Comparison of ENCODE assay signal across 15 mouse cellular contexts in genomic region chr10:61443876-61444275, GRCm38 (mm10). TPM values are rescaled to one million over a fixed set of nuclear protein-coding genes. Genes with fewer than 3 reads are reported as not detected.
DNase-seq lines count a peak whose midpoint lies in the region; ATAC-seq and TF ChIP-seq lines count a peak whose summit lies in the region.
"Had no signal": no experiment of that assay in that cellular context is flagged by ENCODE, and none has a peak within 500 bp of the region (broad histone marks: within the 10 kb centered on the region; RNA-seq: fewer than 3 reads in every experiment).

No protein-coding gene starts in this region.

- no peak overlapping the region for H3K9ac ChIP-seq in embryonic facial prominence, embryonic 12.5 days
- no peak overlapping the region for H3K9ac ChIP-seq in intestine, embryonic 16.5 days (ENCODE audit: low read depth, low read length)
- H3K9ac ChIP-seq in intestine, embryonic 15.5 days: no peak overlapping the region
- H3K9ac ChIP-seq in stomach, embryonic 16.5 days (ENCODE audit: low read length): no peak overlapping the region
- no peak overlapping the region for H3K9ac ChIP-seq in stomach, postnatal 0 days (ENCODE audit: low read length)
- H3K9ac ChIP-seq: liver, embryonic 13.5 days had no signal

- TF ChIP-seq EP300 in stomach, postnatal 0 days (optimal IDR thresholded peaks at IDR 0.05): no peak

- no peak overlapping the region for H3K4me3 ChIP-seq in embryonic facial prominence, embryonic 12.5 days
- H3K4me3 ChIP-seq in embryonic facial prominence, embryonic 10.5 days: no peak overlapping the region
- no peak overlapping the region for H3K4me3 ChIP-seq in intestine, embryonic 16.5 days (ENCODE audit: low read length)
- no peak overlapping the region for H3K4me3 ChIP-seq in intestine, embryonic 15.5 days (replicated peaks)
- no peak overlapping the region for H3K4me3 ChIP-seq in stomach, embryonic 16.5 days (replicated peaks; ENCODE audit: low read length)
- H3K4me3 ChIP-seq in stomach, postnatal 0 days (ENCODE audit: low read depth, low read length): no peak overlapping the region
- H3K4me3 ChIP-seq: erythroblast, embryonic 14.5 days; liver, embryonic 13.5 days had no signal

- no peaks in the 10 kb centered on the region for H3K27me3 ChIP-seq in embryonic facial prominence, embryonic 12.5 days
- no peaks in the 10 kb centered on the region for H3K27me3 ChIP-seq in embryonic facial prominence, embryonic 10.5 days (replicated peaks; ENCODE audit: low read depth, poor library complexity, severe bottlenecking)
- H3K27me3 ChIP-seq in intestine, embryonic 16.5 days (replicated peaks; ENCODE audit: control insufficient read depth, insufficient read depth, low read length): no peaks in the 10 kb centered on the region
- no peaks in the 10 kb centered on the region for H3K27me3 ChIP-seq in intestine, embryonic 15.5 days (replicated peaks)
- H3K27me3 ChIP-seq in stomach, embryonic 16.5 days (ENCODE audit: control insufficient read depth, insufficient read depth, low read length): no peaks in the 10 kb centered on the region
- no peaks in the 10 kb centered on the region for H3K27me3 ChIP-seq in stomach, postnatal 0 days (ENCODE audit: control insufficient read depth, insufficient read depth, low read length)
- H3K27me3 ChIP-seq: CH12.LX; liver, embryonic 13.5 days had no signal

- ATAC-seq in embryonic facial prominence, embryonic 12.5 days (ENCODE audit: insufficient number of reproducible peaks, insufficient read depth, low FRiP score, low TSS enrichment): no peak
- ATAC-seq in intestine, embryonic 16.5 days: no peak
- ATAC-seq in intestine, embryonic 15.5 days: no peak
- ATAC-seq in stomach, embryonic 16.5 days (ENCODE audit: insufficient read depth, low FRiP score): no peak
- no peak for ATAC-seq in stomach, postnatal 0 days (ENCODE audit: low FRiP score, low TSS enrichment)
- ATAC-seq: hindbrain, embryonic 16.5 days had no signal

- 50% methylated on average over 1 of the region's 1 CpGs for WGBS in embryonic facial prominence, embryonic 12.5 days
- WGBS in embryonic facial prominence, embryonic 10.5 days: 62% methylated on average over 1 of the region's 1 CpGs
- WGBS in intestine, embryonic 16.5 days: 50% methylated on average over 1 of the region's 1 CpGs
- WGBS in intestine, embryonic 15.5 days: 52% methylated on average over 1 of the region's 1 CpGs
- WGBS in stomach, embryonic 16.5 days: 75% methylated on average over 1 of the region's 1 CpGs
- 77% methylated on average over 1 of the region's 1 CpGs for WGBS in stomach, postnatal 0 days

- peak overlapping the region; percentile 48; the same call in 1 of the 2 replicates for H3K27ac ChIP-seq in embryonic facial prominence, embryonic 12.5 days
- no peak overlapping the region for H3K27ac ChIP-seq in embryonic facial prominence, embryonic 10.5 days (replicated peaks)
- H3K27ac ChIP-seq in intestine, embryonic 16.5 days (ENCODE audit: low read length): peak overlapping the region; percentile 24; the same call in 1 of the 2 replicates
- H3K27ac ChIP-seq in intestine, embryonic 15.5 days: no peak overlapping the region
- peak overlapping the region; percentile 10; the same call in 1 of the 2 replicates for H3K27ac ChIP-seq in stomach, embryonic 16.5 days (ENCODE audit: low read length)
- H3K27ac ChIP-seq in stomach, postnatal 0 days (replicated peaks): no peak overlapping the region
- H3K27ac ChIP-seq: liver, embryonic 13.5 days had no signal

- H3K36me3 ChIP-seq in embryonic facial prominence, embryonic 12.5 days: no peaks in the 10 kb centered on the region; the same call in 1 of the 2 replicates
- H3K36me3 ChIP-seq in embryonic facial prominence, embryonic 10.5 days (replicated peaks): peaks cover 69% of the 10 kb centered on the region
- no peaks in the 10 kb centered on the region; the same call in 1 of the 2 replicates for H3K36me3 ChIP-seq in intestine, embryonic 16.5 days (ENCODE audit: control insufficient read depth, insufficient read depth, low read length)
- no peaks in the 10 kb centered on the region for H3K36me3 ChIP-seq in intestine, embryonic 15.5 days
- H3K36me3 ChIP-seq in stomach, embryonic 16.5 days (ENCODE audit: control insufficient read depth, insufficient read depth, low read length): no peaks in the 10 kb centered on the region
- H3K36me3 ChIP-seq in stomach, postnatal 0 days (ENCODE audit: control insufficient read depth, insufficient read depth, low read length): no peaks in the 10 kb centered on the region

- DNase-seq in embryonic facial prominence, embryonic 10.5 days (ENCODE audit: low spot score): no peak
- DNase-seq in stomach, postnatal 0 days (ENCODE audit: low spot score): no peak
- DNase-seq in layer of hippocampus, postnatal 10 days (ENCODE audit: low spot score in 2 of 2): no peak
- no peak for DNase-seq in MN1 (ENCODE audit: low spot score)
- DNase-seq: cerebellum, adult 11-12 months; liver, embryonic 13.5 days; lung, postnatal 10 days had no signal

- no peak overlapping the region for H3K4me2 ChIP-seq in embryonic facial prominence, embryonic 12.5 days (replicated peaks)
- no peak overlapping the region for H3K4me2 ChIP-seq in intestine, embryonic 16.5 days (ENCODE audit: low read depth, low read length)
- H3K4me2 ChIP-seq in intestine, embryonic 15.5 days (replicated peaks): no peak overlapping the region
- no peak overlapping the region for H3K4me2 ChIP-seq in stomach, embryonic 16.5 days (ENCODE audit: low read depth, low read length)
- H3K4me2 ChIP-seq in stomach, postnatal 0 days (replicated peaks; ENCODE audit: low read depth): no peak overlapping the region
- H3K4me2 ChIP-seq: liver, embryonic 13.5 days had no signal

- no peaks in the 10 kb centered on the region for H3K9me3 ChIP-seq in embryonic facial prominence, embryonic 12.5 days
- no peaks in the 10 kb centered on the region for H3K9me3 ChIP-seq in embryonic facial prominence, embryonic 10.5 days
- no peaks in the 10 kb centered on the region for H3K9me3 ChIP-seq in intestine, embryonic 16.5 days (ENCODE audit: control insufficient read depth, low read length)
- H3K9me3 ChIP-seq in intestine, embryonic 15.5 days: no peaks in the 10 kb centered on the region
- no peaks in the 10 kb centered on the region for H3K9me3 ChIP-seq in stomach, embryonic 16.5 days (replicated peaks; ENCODE audit: control insufficient read depth, low read length)
- no peaks in the 10 kb centered on the region for H3K9me3 ChIP-seq in stomach, postnatal 0 days (ENCODE audit: control insufficient read depth, low read length)
- H3K9me3 ChIP-seq: liver, embryonic 13.5 days had no signal

- peaks cover 47% of the 10 kb centered on the region for H3K4me1 ChIP-seq in embryonic facial prominence, embryonic 12.5 days
- H3K4me1 ChIP-seq in embryonic facial prominence, embryonic 10.5 days: peaks cover 67% of the 10 kb centered on the region
- H3K4me1 ChIP-seq in intestine, embryonic 16.5 days (ENCODE audit: control insufficient read depth, insufficient read depth, low read length): peaks cover 34% of the 10 kb centered on the region
- H3K4me1 ChIP-seq in intestine, embryonic 15.5 days (replicated peaks): peaks cover 27% of the 10 kb centered on the region
- peaks cover 27% of the 10 kb centered on the region for H3K4me1 ChIP-seq in stomach, embryonic 16.5 days (ENCODE audit: control insufficient read depth, insufficient read depth, low read length)
- H3K4me1 ChIP-seq in stomach, postnatal 0 days (replicated peaks; ENCODE audit: control insufficient read depth, insufficient read depth): 0 out of 2 replicates have a peak, but pooled peaks cover 2% of the 10 kb centered on the region

- TF ChIP-seq CTCF in stomach, postnatal 0 days (IDR thresholded peaks at IDR 0.05; ENCODE audit: low read depth): no peak

RNA-seq across cellular contexts. Expression of gene Eif4ebp2, which starts 8.6 kb away (rescaled TPM):
- polyA plus RNA-seq in embryonic facial prominence, embryonic 12.5 days (2016; fragmentation: Nextera tagmentation; extraction: Ambion mirVana): 60.4 and 64.9 TPM in 2 replicates
- polyA plus RNA-seq in embryonic facial prominence, embryonic 10.5 days (2016; fragmentation: Nextera tagmentation; extraction: Ambion mirVana): 80.9 and 86.6 TPM in 2 replicates
- polyA plus RNA-seq in intestine, embryonic 16.5 days (2015; fragmentation: Nextera tagmentation; extraction: Ambion mirVana): 59.6 and 64.1 TPM in 2 replicates
- polyA plus RNA-seq in intestine, embryonic 15.5 days (2015; fragmentation: Nextera tagmentation; extraction: Ambion mirVana): 74.4 and 80.6 TPM in 2 replicates
- polyA plus RNA-seq in stomach, embryonic 16.5 days (2015; fragmentation: Nextera tagmentation; extraction: Ambion mirVana): 40.7 and 46.6 TPM in 2 replicates
- 41.5 and 47.7 TPM in 2 replicates for polyA plus RNA-seq in stomach, postnatal 0 days (2015; fragmentation: Nextera tagmentation; extraction: Ambion mirVana)
- 10 to 100 TPM; 46.3 to 49.2 TPM for total RNA-seq in layer of hippocampus, postnatal 10 days (2021)

RNA-seq across cellular contexts. Expression of gene Nodal, which starts 26.1 kb away (rescaled TPM):
- 0.10 TPM in 1 of 2 replicates, not detected in the other for polyA plus RNA-seq in embryonic facial prominence, embryonic 12.5 days (2016; fragmentation: Nextera tagmentation; extraction: Ambion mirVana)
- 0.16 TPM in 1 of 2 replicates, not detected in the other for polyA plus RNA-seq in embryonic facial prominence, embryonic 10.5 days (2016; fragmentation: Nextera tagmentation; extraction: Ambion mirVana)
- 0.15 and 0.16 TPM in 2 replicates for polyA plus RNA-seq in intestine, embryonic 16.5 days (2015; fragmentation: Nextera tagmentation; extraction: Ambion mirVana)
- 0.09 and 0.20 TPM in 2 replicates for polyA plus RNA-seq in intestine, embryonic 15.5 days (2015; fragmentation: Nextera tagmentation; extraction: Ambion mirVana)
- 0.21 and 0.31 TPM in 2 replicates for polyA plus RNA-seq in stomach, embryonic 16.5 days (2015; fragmentation: Nextera tagmentation; extraction: Ambion mirVana)
- 0.05 TPM in 1 of 2 replicates, not detected in the other for polyA plus RNA-seq in stomach, postnatal 0 days (2015; fragmentation: Nextera tagmentation; extraction: Ambion mirVana)
- total RNA-seq in layer of hippocampus, postnatal 10 days (2021): not detected
- total RNA-seq: layer of hippocampus, postnatal 14 days had no signal

RNA-seq across cellular contexts. Expression of gene Lrrc20, which starts 31.7 kb away (rescaled TPM):
- 10.9 and 12.7 TPM in 2 replicates for polyA plus RNA-seq in embryonic facial prominence, embryonic 12.5 days (2016; fragmentation: Nextera tagmentation; extraction: Ambion mirVana)
- polyA plus RNA-seq in embryonic facial prominence, embryonic 10.5 days (2016; fragmentation: Nextera tagmentation; extraction: Ambion mirVana): 9.8 and 13.0 TPM in 2 replicates
- polyA plus RNA-seq in intestine, embryonic 16.5 days (2015; fragmentation: Nextera tagmentation; extraction: Ambion mirVana): 5.8 TPM in 2 replicates
- polyA plus RNA-seq in intestine, embryonic 15.5 days (2015; fragmentation: Nextera tagmentation; extraction: Ambion mirVana): 5.6 and 5.9 TPM in 2 replicates
- 5.6 and 6.0 TPM in 2 replicates for polyA plus RNA-seq in stomach, embryonic 16.5 days (2015; fragmentation: Nextera tagmentation; extraction: Ambion mirVana)
- 6.7 and 7.3 TPM in 2 replicates for polyA plus RNA-seq in stomach, postnatal 0 days (2015; fragmentation: Nextera tagmentation; extraction: Ambion mirVana)
- 10 to 100 TPM; 16.2 to 16.7 TPM for total RNA-seq in layer of hippocampus, postnatal 10 days (2021)

Comparison
In these comparisons a context has a peak if more than half of its experiments do, and no peak if none do; other contexts are left out.
1. H3K27ac ChIP-seq: peak in embryonic facial prominence, embryonic 12.5 days (single experiment), intestine, embryonic 16.5 days (single experiment) and stomach, embryonic 16.5 days (single experiment); none in embryonic facial prominence, embryonic 10.5 days (single experiment), intestine, embryonic 15.5 days (single experiment) and stomach, postnatal 0 days (single experiment).